In the genomic region with DNA sequence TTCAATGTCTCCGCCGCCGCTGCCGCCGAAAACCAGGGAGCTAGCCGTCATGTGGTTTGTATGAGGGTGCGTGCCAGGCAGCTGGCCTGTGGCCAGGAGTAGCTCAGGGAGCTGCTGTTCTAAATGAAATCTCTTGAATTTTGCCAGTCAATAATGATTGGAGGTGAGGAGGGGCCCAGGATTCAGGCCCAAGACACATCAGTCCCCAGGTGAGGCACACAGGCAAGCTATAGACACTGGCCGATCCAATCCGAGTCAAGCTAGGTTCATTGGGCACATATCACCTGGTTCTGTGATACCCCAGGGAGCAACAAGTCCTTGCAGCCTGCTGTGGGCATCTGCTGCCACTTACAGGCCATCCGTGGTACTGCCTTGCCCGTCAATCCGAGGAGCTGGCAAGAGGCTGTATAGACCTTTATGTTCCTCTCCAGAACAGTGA, we compare ENCODE assay signal across 9 mouse cellular contexts. TPM values are rescaled to one million over a fixed set of nuclear protein-coding genes. Genes with fewer than 3 reads are reported as not detected.
DNase-seq lines count a peak whose midpoint lies in the region; ATAC-seq and TF ChIP-seq lines count a peak whose summit lies in the region.
"Had no signal": no experiment of that assay in that cellular context is flagged by ENCODE, and none has a peak within 500 bp of the region (broad histone marks: within the 10 kb centered on the region; RNA-seq: fewer than 3 reads in every experiment).

No protein-coding gene starts in this region.

- no peak overlapping the region for H3K9ac ChIP-seq in MEL (ENCODE audit: control insufficient read depth, low read depth, low read length, poor library complexity, severe bottlenecking)

- no peak for TF ChIP-seq EP300 in MEL (IDR thresholded peaks at IDR 0.05; ENCODE audit: low read depth in 1 of 2, low read length in 2 of 2)

- no peaks in the 10 kb centered on the region for H3K4me1 ChIP-seq in MEL (ENCODE audit: control insufficient read depth in 1 of 2, insufficient read depth in 2 of 2, low read length in 2 of 2)
- peaks cover 28% of the 10 kb centered on the region for H3K4me1 ChIP-seq in embryonic facial prominence, embryonic 10.5 days
- H3K4me1 ChIP-seq: megakaryocyte, embryonic 14.5 days had no signal

- TF ChIP-seq RAD21 in MEL (IDR thresholded peaks at IDR 0.05; ENCODE audit: low read depth, low read length) = peak; percentile 87

- H3K79me2 ChIP-seq in MEL (ENCODE audit: control insufficient read depth, insufficient read depth, low read length, poor library complexity) = no peaks in the 10 kb centered on the region

- peak; percentile 87 for DNase-seq in MEL (ENCODE audit: low read depth, low spot score)
- DNase-seq in adrenal gland, postnatal 25 days = peak; percentile 80
- DNase-seq in embryonic facial prominence, embryonic 10.5 days (ENCODE audit: low spot score) = peak; percentile 74
- DNase-seq in heart, postnatal 4 days = peak; percentile 84
- DNase-seq in layer of hippocampus, postnatal 14 days (ENCODE audit: low spot score in 2 of 2) = peak; percentile 89
- peak; percentile 87 for DNase-seq in right cerebral cortex, postnatal 4 days

- no peaks in the 10 kb centered on the region for H3K9me3 ChIP-seq in MEL (replicated peaks; ENCODE audit: insufficient read depth, low read length)
- H3K9me3 ChIP-seq in embryonic facial prominence, embryonic 10.5 days = no peaks in the 10 kb centered on the region
- H3K9me3 ChIP-seq: megakaryocyte, embryonic 14.5 days had no signal

- no peak overlapping the region for H3K27ac ChIP-seq in MEL (ENCODE audit: control insufficient read depth, low read depth, low read length)
- no peak overlapping the region for H3K27ac ChIP-seq in embryonic facial prominence, embryonic 10.5 days (replicated peaks)

- WGBS in embryonic facial prominence, embryonic 10.5 days = 53% methylated on average over 12 of the region's 12 CpGs

- TF ChIP-seq POLR2A in MEL (IDR thresholded peaks at IDR 0.05; ENCODE audit: control insufficient read depth in 1 of 2, insufficient read depth in 1 of 2, low read depth in 1 of 2, low read length in 2 of 2, poor library complexity in 1 of 2) = no peak

- ATAC-seq in megakaryocyte-erythroid progenitor cell, adult 5-6 weeks (replicated peaks; ENCODE audit: low FRiP score, low TSS enrichment, poor library complexity, severe bottlenecking) = peak; percentile 79
- no peak for ATAC-seq in erythroid progenitor cell, adult 5-6 weeks (replicated peaks; ENCODE audit: low FRiP score, poor library complexity, severe bottlenecking)

- no peaks in the 10 kb centered on the region; a peak in 1 of 4 replicates for H3K27me3 ChIP-seq in MEL (ENCODE audit: control insufficient read depth in 1 of 2, insufficient read depth in 2 of 2, low read length in 2 of 2)
- H3K27me3 ChIP-seq in embryonic facial prominence, embryonic 10.5 days (replicated peaks; ENCODE audit: low read depth, poor library complexity, severe bottlenecking) = peaks cover 60% of the 10 kb centered on the region

- peak; percentile 79 to 99 (median 87) for TF ChIP-seq CTCF in MEL (IDR thresholded peaks at IDR 0.05 in 2 of 3, conservative IDR thresholded peaks at IDR 0.05 in 1 of 3; ENCODE audit: control insufficient read depth in 1 of 3, insufficient read depth in 1 of 3, low read depth in 2 of 3, low read length in 3 of 3, poor library complexity in 1 of 3, severe bottlenecking in 1 of 3)

- H3K4me3 ChIP-seq in MEL (ENCODE audit: control insufficient read depth in 1 of 2, insufficient read depth in 1 of 2, low read depth in 2 of 2, low read length in 2 of 2) = no peak overlapping the region
- no peak overlapping the region for H3K4me3 ChIP-seq in embryonic facial prominence, embryonic 10.5 days
- H3K4me3 ChIP-seq: megakaryocyte, embryonic 14.5 days had no signal

- no peaks in the 10 kb centered on the region for H3K36me3 ChIP-seq in MEL (ENCODE audit: control insufficient read depth in 1 of 2, insufficient read depth in 2 of 2, low read length in 2 of 2)
- no peaks in the 10 kb centered on the region for H3K36me3 ChIP-seq in embryonic facial prominence, embryonic 10.5 days (replicated peaks)

TF ChIP-seq in MEL, 35 proteins besides CTCF, POLR2A, EP300 and RAD21:
- peak; percentile 50; the same call in 1 of the 2 replicates for TF ChIP-seq POLR2AphosphoS2 (IDR thresholded peaks at IDR 0.05; ENCODE audit: low read length)
- TF ChIP-seq ELF1 (IDR thresholded peaks at IDR 0.05; ENCODE audit: low read depth, low read length) = no peak
- peak; percentile 80 for TF ChIP-seq SMC3 (IDR thresholded peaks at IDR 0.05; ENCODE audit: low read depth, low read length)
- TF ChIP-seq JUND (IDR thresholded peaks at IDR 0.05; ENCODE audit: low read depth, low read length) = peak; percentile 36; the same call in 1 of the 2 replicates
- TF ChIP-seq MYB (IDR thresholded peaks at IDR 0.05; ENCODE audit: low read depth, low read length) = no peak
- TF ChIP-seq BHLHE40 (IDR thresholded peaks at IDR 0.05; ENCODE audit: borderline replicate concordance, low read depth, low read length) = 0 out of 2 replicates have a peak, but pooled peaks have one; percentile 32
- TF ChIP-seq GATA1 (IDR thresholded peaks at IDR 0.05; ENCODE audit: low read depth, low read length) = no peak
- TF ChIP-seq SIN3A (IDR thresholded peaks at IDR 0.05; ENCODE audit: low read length) = 0 out of 2 replicates have a peak, but pooled peaks have one; percentile 26
- TF ChIP-seq ZC3H11A (IDR thresholded peaks at IDR 0.05; ENCODE audit: low read depth, low read length) = peak; percentile 80
- TF ChIP-seq ETS1 (IDR thresholded peaks at IDR 0.05; ENCODE audit: low read depth, low read length) = no peak

RNA-seq across cellular contexts. Expression of a gene that starts 3.1 kb away (rescaled TPM):
- 6.9 and 7.1 TPM in 2 replicates for total RNA-seq in MEL (2012; rRNA removed)
- 10 to 100 TPM in 1 of 2 experiments, not detected in 1; 16.8 TPM for polyA plus RNA-seq in MEL (2012; ENCODE audit: insufficient read depth in 1 of 2, insufficient read length in 2 of 2, low read depth in 1 of 2, low replicate concordance in 2 of 2, missing spikeins in 1 of 2)
- 3.9 and 6.0 TPM in 2 replicates for total RNA-seq in adrenal gland, postnatal 25 days (2021)
- polyA plus RNA-seq in embryonic facial prominence, embryonic 10.5 days (2016; fragmentation: Nextera tagmentation; extraction: Ambion mirVana) = 0.13 TPM in 1 of 2 replicates, not detected in the other
- under 1 TPM in 1 of 2 experiments, not detected in 1; 0.16 TPM for total RNA-seq in heart, postnatal 4 days (2021)
- under 1 TPM in 1 of 2 experiments, not detected in 1; 0.28 TPM for total RNA-seq in layer of hippocampus, postnatal 14 days (2021)
- total RNA-seq in megakaryocyte-erythroid progenitor cell, adult 5-6 weeks (2014; fragmentation: Nextera tagmentation) = not detected in 2 replicates
- not detected in 2 replicates for total RNA-seq in megakaryocyte-erythroid progenitor cell, adult 5-6 weeks (2017)
- total RNA-seq in erythroid progenitor cell, adult 5-6 weeks (2015; ENCODE audit: low replicate concordance) = not detected in 2 replicates
- not detected in 2 replicates for total RNA-seq in erythroid progenitor cell, adult 5-6 weeks (2017; ENCODE audit: low replicate concordance)

RNA-seq across cellular contexts. Expression of a gene that starts 10.0 kb away (rescaled TPM):
- 0.08 TPM in 1 of 2 replicates, not detected in the other for total RNA-seq in MEL (2012; rRNA removed)
- polyA plus RNA-seq in MEL (2012; ENCODE audit: insufficient read depth in 1 of 2, insufficient read length in 2 of 2, low read depth in 1 of 2, low replicate concordance in 2 of 2, missing spikeins in 1 of 2) = under 1 TPM in 1 of 2 experiments, not detected in 1; 0.06 TPM
- 5.9 and 6.3 TPM in 2 replicates for total RNA-seq in adrenal gland, postnatal 25 days (2021)
- polyA plus RNA-seq in embryonic facial prominence, embryonic 10.5 days (2016; fragmentation: Nextera tagmentation; extraction: Ambion mirVana) = 2.6 and 3.3 TPM in 2 replicates
- under 1 TPM; 0.83 to 0.93 TPM for total RNA-seq in heart, postnatal 4 days (2021)
- 1 to 10 TPM; 5.3 to 5.9 TPM for total RNA-seq in layer of hippocampus, postnatal 14 days (2021)
- total RNA-seq in megakaryocyte-erythroid progenitor cell, adult 5-6 weeks (2014; fragmentation: Nextera tagmentation) = not detected in 2 replicates
- total RNA-seq in megakaryocyte-erythroid progenitor cell, adult 5-6 weeks (2017) = not detected in 2 replicates
- not detected in 2 replicates for total RNA-seq in erythroid progenitor cell, adult 5-6 weeks (2015; ENCODE audit: low replicate concordance)
- total RNA-seq in erythroid progenitor cell, adult 5-6 weeks (2017; ENCODE audit: low replicate concordance) = not detected in 2 replicates

RNA-seq across cellular contexts. Expression of a gene that starts 31.7 kb away (rescaled TPM):
- not detected in 2 replicates for total RNA-seq in MEL (2012; rRNA removed)
- polyA plus RNA-seq in MEL (2012; ENCODE audit: insufficient read depth in 1 of 2, insufficient read length in 2 of 2, low read depth in 1 of 2, low replicate concordance in 2 of 2, missing spikeins in 1 of 2) = not detected
- not detected in 2 replicates for total RNA-seq in adrenal gland, postnatal 25 days (2021)
- polyA plus RNA-seq in embryonic facial prominence, embryonic 10.5 days (2016; fragmentation: Nextera tagmentation; extraction: Ambion mirVana) = not detected in 2 replicates
- total RNA-seq in heart, postnatal 4 days (2021) = not detected
- not detected for total RNA-seq in layer of hippocampus, postnatal 14 days (2021)
- not detected in 2 replicates for total RNA-seq in megakaryocyte-erythroid progenitor cell, adult 5-6 weeks (2014; fragmentation: Nextera tagmentation)
- total RNA-seq in megakaryocyte-erythroid progenitor cell, adult 5-6 weeks (2017) = not detected in 2 replicates
- total RNA-seq in erythroid progenitor cell, adult 5-6 weeks (2015; ENCODE audit: low replicate concordance) = not detected in 2 replicates
- not detected in 2 replicates for total RNA-seq in erythroid progenitor cell, adult 5-6 weeks (2017; ENCODE audit: low replicate concordance)

RNA-seq across cellular contexts. Expression of a gene that starts 43.8 kb away (rescaled TPM):
- total RNA-seq in MEL (2012; rRNA removed) = not detected in 2 replicates
- not detected for polyA plus RNA-seq in MEL (2012; ENCODE audit: insufficient read depth in 1 of 2, insufficient read length in 2 of 2, low read depth in 1 of 2, low replicate concordance in 2 of 2, missing spikeins in 1 of 2)
- total RNA-seq in adrenal gland, postnatal 25 days (2021) = 0.43 and 1.0 TPM in 2 replicates
- polyA plus RNA-seq in embryonic facial prominence, embryonic 10.5 days (2016; fragmentation: Nextera tagmentation; extraction: Ambion mirVana) = not detected in 2 replicates
- total RNA-seq in heart, postnatal 4 days (2021) = not detected
- total RNA-seq in layer of hippocampus, postnatal 14 days (2021) = not detected
- total RNA-seq in megakaryocyte-erythroid progenitor cell, adult 5-6 weeks (2014; fragmentation: Nextera tagmentation) = not detected in 2 replicates
- total RNA-seq in megakaryocyte-erythroid progenitor cell, adult 5-6 weeks (2017) = not detected in 2 replicates
- total RNA-seq in erythroid progenitor cell, adult 5-6 weeks (2015; ENCODE audit: low replicate concordance) = not detected in 2 replicates
- not detected in 2 replicates for total RNA-seq in erythroid progenitor cell, adult 5-6 weeks (2017; ENCODE audit: low replicate concordance)
